Mouse (Mus musculus): Measurements from ENCODE around the gene Inhbe. TPM values are rescaled to one million over a fixed set of nuclear protein-coding genes. Genes with fewer than 3 reads are reported as not detected.
A peak's percentile ranks its signal among the peaks of the same experiment; 100 is the strongest.
"Not testable (repeated sequence)": the region's sequence is repeated elsewhere in the genome, so short reads cannot be mapped to it uniquely, and the experiment has no call there.

Inhbe gene
- polyA plus RNA-seq, 1 experiment from 2014 or later: 0.05 TPM

DNA sequence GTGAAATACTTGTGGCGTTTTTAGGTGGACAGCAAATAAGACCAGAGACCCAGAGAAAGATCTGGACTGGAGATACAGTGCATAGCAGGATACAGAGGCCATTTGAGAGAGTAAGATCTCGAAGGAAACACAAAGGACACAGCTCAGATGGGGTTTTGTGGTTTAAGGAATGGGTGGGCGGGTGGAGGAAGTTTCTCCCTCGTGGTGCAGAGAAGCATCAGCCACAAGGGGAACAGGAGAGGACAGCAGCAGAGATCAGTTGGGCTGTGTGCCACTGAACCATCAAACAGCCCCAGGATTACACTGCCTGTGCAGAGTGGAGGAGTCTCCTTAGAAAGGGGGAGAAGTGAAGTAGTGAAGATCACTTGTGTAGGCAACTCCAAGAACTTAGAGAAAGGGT, 36.2 kb downstream of the Inhbe start:
- Histone ChIP-seq H3K4me2 (no peak overlapping the region), H3K4me3 (replicated peaks) (no peak overlapping the region), H3K9me3 (no peaks in the 10 kb centered on the region), H3K27ac (no peak overlapping the region), H3K9ac (no peak overlapping the region), H3K27me3 (replicated peaks) (no peaks in the 10 kb centered on the region), H3K36me3 (no peaks in the 10 kb centered on the region), H3K4me1 (no peaks in the 10 kb centered on the region)
- WGBS: 44% methylated on average over 4 of the region's 4 CpGs
- no peak for ATAC-seq (ENCODE audit: insufficient read depth, low FRiP score, low read depth)

DNA sequence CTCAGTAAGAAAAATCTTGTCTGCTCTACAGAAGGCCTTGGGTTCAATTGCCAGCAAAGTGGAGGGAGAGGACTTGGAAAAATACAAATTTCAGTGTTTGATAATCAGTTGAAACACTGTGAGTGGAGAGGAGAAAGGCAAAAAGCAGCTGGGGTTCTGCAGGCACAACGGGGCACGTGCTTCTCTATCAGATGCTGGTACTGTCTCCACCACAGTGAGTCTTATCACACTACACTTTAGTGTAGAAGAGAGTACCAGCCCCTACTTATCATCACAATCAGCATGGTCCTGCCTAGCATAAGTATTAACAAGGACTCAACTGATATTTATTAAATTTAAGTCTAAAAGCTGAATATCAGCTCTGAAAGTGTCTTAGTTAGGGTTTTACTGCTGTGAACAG, 36.9 kb downstream of the Inhbe start:
- Histone ChIP-seq H3K4me2 (no peak overlapping the region), H3K4me1 (no peaks in the 10 kb centered on the region), H3K27me3 (replicated peaks) (no peaks in the 10 kb centered on the region), H3K9me3 (no peaks in the 10 kb centered on the region), H3K4me3 (replicated peaks) (no peak overlapping the region), H3K27ac (no peak overlapping the region), H3K36me3 (no peaks in the 10 kb centered on the region), H3K9ac (no peak overlapping the region)
- WGBS: 78% methylated on average over 2 of the region's 2 CpGs
- no peak for ATAC-seq (ENCODE audit: insufficient read depth, low FRiP score, low read depth)

DNA sequence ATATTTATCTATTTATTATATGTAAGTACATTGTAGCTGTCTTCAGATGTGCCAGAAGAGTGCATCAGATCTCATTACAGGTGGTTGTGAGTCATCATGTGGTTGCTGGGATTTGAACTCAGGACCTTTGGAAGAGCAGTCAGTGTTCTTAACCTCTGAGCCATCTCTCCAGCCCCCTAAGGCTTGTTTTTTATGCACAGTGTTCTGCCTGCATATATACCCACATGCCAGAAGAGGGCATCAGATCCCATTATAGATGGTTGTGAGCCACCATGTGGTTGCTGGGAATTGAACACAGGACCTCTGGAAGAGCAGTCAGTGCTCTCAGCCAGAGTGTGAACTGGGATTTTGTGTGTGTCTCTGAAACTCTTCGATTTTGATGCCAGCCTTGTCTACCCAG, 39.3 kb downstream of the Inhbe start:
- 74% methylated on average over 1 of the region's 1 CpGs for WGBS
- not testable (repeated sequence) for H3K36me3 ChIP-seq; ATAC-seq (ENCODE audit: insufficient read depth, low FRiP score, low read depth); H3K9me3 ChIP-seq; H3K27me3 ChIP-seq (replicated peaks); H3K4me2 ChIP-seq; H3K9ac ChIP-seq; H3K4me3 ChIP-seq (replicated peaks); H3K27ac ChIP-seq
- H3K4me1 ChIP-seq: peaks cover 10% of the 10 kb centered on the region; the same call in 1 of the 2 replicates

DNA sequence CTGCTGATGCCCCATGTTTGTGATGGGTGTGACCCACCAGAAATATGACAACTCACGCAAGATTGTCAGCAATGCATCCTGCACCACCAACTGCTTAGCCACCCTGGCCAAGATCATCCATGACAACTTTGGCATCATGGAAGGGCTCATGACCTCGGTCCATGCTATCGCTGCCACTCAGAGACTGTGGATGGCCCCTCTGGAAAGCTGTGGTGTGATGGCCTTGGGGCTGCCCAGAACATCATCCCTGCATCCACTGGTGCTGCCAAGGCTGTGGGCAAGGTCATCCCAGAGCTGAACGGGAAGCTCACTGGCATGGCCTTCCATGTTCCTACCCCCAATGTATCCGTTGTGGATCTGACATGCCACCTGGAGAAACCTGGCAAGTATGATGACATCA, 40.7 kb downstream of the Inhbe start:
- H3K9ac ChIP-seq; H3K36me3 ChIP-seq; H3K9me3 ChIP-seq; H3K27ac ChIP-seq; H3K27me3 ChIP-seq (replicated peaks); H3K4me2 ChIP-seq; H3K4me3 ChIP-seq (replicated peaks); ATAC-seq (ENCODE audit: insufficient read depth, low FRiP score, low read depth): not testable (repeated sequence)
- 93% methylated on average over 5 of the region's 5 CpGs for WGBS
- H3K4me1 ChIP-seq: peaks cover 10% of the 10 kb centered on the region; the same call in 1 of the 2 replicates

DNA sequence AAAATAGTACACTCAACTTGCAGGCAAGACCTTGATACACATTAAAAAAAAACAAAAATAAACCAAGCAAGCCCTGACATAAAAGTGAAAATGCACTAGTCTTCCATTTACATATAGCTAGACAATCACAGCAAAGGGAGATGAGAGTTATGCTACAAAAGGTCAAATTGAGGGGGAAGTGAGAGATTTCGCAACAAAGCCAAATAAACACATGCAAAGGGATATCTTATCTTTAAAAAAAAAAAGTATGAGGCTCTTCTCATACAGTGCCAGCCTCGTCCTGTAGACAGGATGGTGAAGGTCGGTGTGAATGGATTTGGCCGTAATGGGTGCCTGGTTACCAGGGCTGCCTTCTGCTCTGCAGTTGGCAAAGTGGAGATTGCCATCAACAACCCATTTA, 41.4 kb downstream of the Inhbe start:
- no peak for ATAC-seq (ENCODE audit: insufficient read depth, low FRiP score, low read depth)
- no peaks in the 10 kb centered on the region for H3K27me3 ChIP-seq (replicated peaks)
- no peak overlapping the region for H3K9ac ChIP-seq
- peaks cover 10% of the 10 kb centered on the region; the same call in 1 of the 2 replicates for H3K4me1 ChIP-seq
- H3K36me3 ChIP-seq: peaks cover 13% of the 10 kb centered on the region
- no peak overlapping the region for H3K27ac ChIP-seq
- H3K9me3 ChIP-seq: no peaks in the 10 kb centered on the region
- H3K4me3 ChIP-seq (replicated peaks): no peak overlapping the region
- 73% methylated on average over 4 of the region's 4 CpGs for WGBS
- no peak overlapping the region for H3K4me2 ChIP-seq

DNA sequence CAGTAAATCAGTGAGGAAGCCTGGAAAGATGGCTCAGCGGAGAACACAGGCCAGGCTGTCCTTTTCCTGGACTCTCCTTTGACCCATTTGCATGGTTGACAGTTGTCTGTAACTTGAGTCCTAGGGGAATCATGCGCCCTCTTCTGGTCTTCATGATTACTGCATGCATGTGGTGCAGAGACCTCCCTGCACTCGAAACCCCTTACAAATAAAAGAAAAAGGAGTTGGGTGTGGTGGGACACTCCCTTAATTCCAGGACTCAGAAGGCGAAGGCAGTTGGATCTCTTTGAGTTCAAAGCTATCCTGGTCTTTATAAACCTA, 41.9 kb downstream of the Inhbe start:
- H3K4me2 ChIP-seq: peak overlapping the region; percentile 75
- H3K9ac ChIP-seq: peak overlapping the region; percentile 56; the same call in 1 of the 2 replicates
- peak overlapping the region; percentile 79 for H3K4me3 ChIP-seq (replicated peaks)
- H3K36me3 ChIP-seq: peaks cover 19% of the 10 kb centered on the region
- no peaks in the 10 kb centered on the region for H3K9me3 ChIP-seq
- peak overlapping the region; percentile 81 for H3K27ac ChIP-seq
- H3K27me3 ChIP-seq (replicated peaks): no peaks in the 10 kb centered on the region
- peak; percentile 40; the same call in 1 of the 2 replicates for ATAC-seq (ENCODE audit: insufficient read depth, low FRiP score, low read depth)
- WGBS: 3% methylated on average over 4 of the region's 4 CpGs
- H3K4me1 ChIP-seq: peaks cover 10% of the 10 kb centered on the region; the same call in 1 of the 2 replicates

DNA sequence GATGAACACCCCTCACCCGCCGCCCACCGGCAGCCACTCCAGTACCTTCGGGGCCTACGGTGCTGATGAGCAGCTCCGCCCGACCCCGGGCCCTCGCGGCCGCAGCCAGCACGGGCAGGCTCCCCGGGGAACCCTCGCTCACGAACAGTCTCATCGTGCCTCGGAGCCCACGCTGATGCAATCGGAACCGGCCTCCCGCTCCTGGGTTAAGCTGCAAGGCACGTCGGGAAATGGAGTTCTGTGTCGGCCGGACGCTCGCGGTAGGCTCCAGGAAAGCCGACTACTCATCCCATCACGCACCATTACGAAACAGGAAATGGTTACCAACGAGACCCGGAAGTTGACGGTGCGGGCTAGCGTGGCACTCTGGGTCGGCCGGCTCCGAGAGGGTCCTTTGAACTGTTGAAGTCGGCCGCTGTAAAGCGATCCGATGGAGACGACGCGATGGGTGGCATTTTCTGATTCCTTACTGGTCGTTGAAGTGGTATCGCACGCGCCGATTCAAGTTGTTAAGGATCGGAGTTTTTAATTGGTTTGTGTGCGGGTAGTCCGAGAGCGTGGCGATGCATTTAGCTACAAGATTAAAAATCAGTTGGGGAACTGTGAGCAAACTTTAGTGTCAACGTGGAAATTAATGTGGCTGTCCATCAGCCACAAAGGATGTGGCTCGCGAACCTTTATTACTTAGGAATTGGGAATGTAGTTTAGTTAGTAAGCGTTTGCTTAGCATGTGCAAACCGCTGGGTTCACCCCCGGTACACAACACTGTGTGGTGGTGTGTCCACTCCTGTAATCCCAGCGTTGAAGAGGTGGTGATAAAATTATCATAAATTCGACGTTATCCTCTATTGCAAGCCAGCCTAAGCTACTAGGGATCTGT, 42.5 kb downstream of the Inhbe start, which contains the start of gene Mars:
Gene Mars (minus strand): TSS at position 311 of the 880 bp plus-strand sequence.
- peak within 1 kb of the TSS; percentile 68 for H3K9ac ChIP-seq
- under 1% methylated on average over 65 of the region's 65 CpGs for WGBS
- H3K27ac ChIP-seq: peak within 1 kb of the TSS; percentile 81
- peaks cover 10% of the 10 kb centered on the region; the same call in 1 of the 2 replicates for H3K4me1 ChIP-seq
- peaks cover 24% of the 10 kb centered on the region for H3K36me3 ChIP-seq
- no peaks in the 10 kb centered on the region for H3K9me3 ChIP-seq
- peak; percentile 97 for ATAC-seq (ENCODE audit: insufficient read depth, low FRiP score, low read depth)
- peak within 1 kb of the TSS; percentile 75 for H3K4me2 ChIP-seq
- H3K4me3 ChIP-seq (replicated peaks): peak within 1 kb of the TSS; percentile 79
- H3K27me3 ChIP-seq (replicated peaks): no peaks in the 10 kb centered on the region

DNA sequence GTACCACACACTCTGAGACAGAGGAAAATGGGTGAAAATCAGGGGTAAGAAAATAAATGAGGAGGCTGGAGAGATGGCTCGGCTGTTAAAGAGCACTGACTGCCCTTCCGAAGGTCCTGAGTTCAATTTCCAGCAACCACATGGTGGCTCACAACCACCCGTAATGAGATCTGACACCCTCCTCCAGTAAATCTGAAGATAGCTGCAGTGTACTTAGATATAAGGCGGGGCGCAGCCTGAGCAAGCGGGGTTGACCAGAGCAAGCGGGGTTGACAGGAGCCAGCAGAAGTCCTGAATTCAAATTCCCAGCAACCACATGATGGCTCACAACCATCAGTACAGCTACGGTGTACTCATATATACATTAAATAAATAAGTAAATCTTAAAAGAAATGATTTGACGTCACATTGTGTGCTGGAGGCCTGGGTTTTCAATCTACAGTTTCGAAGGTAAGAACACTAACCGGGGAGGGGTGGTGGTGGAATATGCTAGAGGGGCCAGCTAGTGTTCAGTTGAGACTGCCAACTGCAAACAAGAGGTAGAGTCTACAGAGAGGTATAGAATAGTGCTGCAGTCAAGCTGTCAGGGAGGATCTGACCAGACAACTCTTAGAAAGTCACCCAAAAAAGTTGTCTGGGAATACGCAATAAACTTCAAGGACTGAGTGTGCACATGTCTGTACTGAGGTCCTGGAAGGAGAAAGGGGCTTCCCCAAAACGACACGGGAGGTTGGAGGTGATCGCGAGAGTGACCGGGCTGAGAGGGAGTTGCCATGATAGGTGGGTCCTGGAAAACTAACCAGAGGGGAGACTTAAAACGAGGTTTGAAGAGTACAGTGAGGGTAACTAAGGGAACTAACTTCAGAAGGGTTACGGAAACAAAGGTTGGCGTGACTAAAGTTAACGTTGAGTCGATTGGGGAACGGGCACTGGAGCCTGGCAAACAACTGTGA, 43.4 kb downstream of the Inhbe start:
- Histone ChIP-seq H3K9ac (peak overlapping the region; percentile 68), H3K4me2 (peak overlapping the region; percentile 75), H3K9me3 (no peaks in the 10 kb centered on the region), H3K27ac (peak overlapping the region; percentile 81), H3K27me3 (replicated peaks) (no peaks in the 10 kb centered on the region), H3K36me3 (peaks cover 31% of the 10 kb centered on the region), H3K4me1 (peaks cover 10% of the 10 kb centered on the region; the same call in 1 of the 2 replicates), H3K4me3 (replicated peaks) (peak overlapping the region; percentile 79)
- ATAC-seq (ENCODE audit: insufficient read depth, low FRiP score, low read depth): peak; percentile 23
- 31% methylated on average over 23 of the region's 23 CpGs for WGBS

DNA sequence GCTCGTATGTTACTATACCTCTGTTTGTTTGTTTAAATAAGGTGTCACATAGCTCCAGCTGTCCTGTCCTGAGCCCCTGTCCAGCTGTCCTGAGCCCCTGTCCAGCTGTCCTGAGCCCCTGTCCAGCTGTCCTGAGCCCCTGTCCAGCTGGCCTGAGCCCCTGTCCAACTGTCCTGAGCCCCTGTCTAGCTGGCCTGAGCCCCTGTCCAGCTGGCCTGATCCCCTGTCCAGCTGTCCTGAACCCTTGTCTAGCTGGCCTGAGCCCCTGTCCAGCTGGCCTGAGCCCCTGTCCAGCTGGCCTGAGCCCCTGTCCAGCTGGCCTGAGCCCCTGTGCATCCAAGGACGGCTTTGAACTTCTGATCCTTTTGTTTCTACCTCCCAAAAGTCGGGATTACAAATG, 45.0 kb downstream of the Inhbe start:
- Histone ChIP-seq H3K4me1 (peaks cover 10% of the 10 kb centered on the region; the same call in 1 of the 2 replicates), H3K36me3 (peaks cover 47% of the 10 kb centered on the region)
- WGBS: 84% methylated on average over 3 of the region's 3 CpGs
- H3K4me2 ChIP-seq; H3K27me3 ChIP-seq (replicated peaks); ATAC-seq (ENCODE audit: insufficient read depth, low FRiP score, low read depth); H3K4me3 ChIP-seq (replicated peaks); H3K9me3 ChIP-seq; H3K27ac ChIP-seq; H3K9ac ChIP-seq: not testable (repeated sequence)

DNA sequence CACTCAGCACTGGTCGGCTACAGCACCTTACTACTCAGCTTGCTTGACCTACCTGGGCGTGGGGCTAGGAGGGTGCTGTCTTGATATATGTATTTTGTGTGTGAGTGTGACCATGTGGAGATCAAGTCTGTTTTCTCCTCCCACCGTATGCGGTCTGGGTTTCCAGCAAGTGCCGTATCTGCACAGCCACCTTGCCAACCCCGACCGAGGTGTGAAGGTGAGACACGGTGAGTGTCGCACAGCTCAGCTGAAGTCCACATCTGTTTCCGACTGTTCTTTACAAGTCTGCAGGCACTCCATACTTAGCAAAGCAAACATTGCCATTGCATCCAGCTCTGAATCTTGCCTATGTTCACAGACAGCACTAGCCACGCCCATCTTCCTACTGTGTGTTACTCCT, 51.1 kb downstream of the Inhbe start:
- H3K27me3 ChIP-seq (replicated peaks): no peaks in the 10 kb centered on the region
- H3K9me3 ChIP-seq: no peaks in the 10 kb centered on the region
- H3K4me1 ChIP-seq: no peaks in the 10 kb centered on the region
- no peak overlapping the region for H3K9ac ChIP-seq
- H3K4me3 ChIP-seq (replicated peaks): no peak overlapping the region
- peaks cover 76% of the 10 kb centered on the region for H3K36me3 ChIP-seq
- H3K4me2 ChIP-seq: no peak overlapping the region
- H3K27ac ChIP-seq: no peak overlapping the region
- ATAC-seq (ENCODE audit: insufficient read depth, low FRiP score, low read depth): no peak
- 90% methylated on average over 11 of the region's 11 CpGs for WGBS

DNA sequence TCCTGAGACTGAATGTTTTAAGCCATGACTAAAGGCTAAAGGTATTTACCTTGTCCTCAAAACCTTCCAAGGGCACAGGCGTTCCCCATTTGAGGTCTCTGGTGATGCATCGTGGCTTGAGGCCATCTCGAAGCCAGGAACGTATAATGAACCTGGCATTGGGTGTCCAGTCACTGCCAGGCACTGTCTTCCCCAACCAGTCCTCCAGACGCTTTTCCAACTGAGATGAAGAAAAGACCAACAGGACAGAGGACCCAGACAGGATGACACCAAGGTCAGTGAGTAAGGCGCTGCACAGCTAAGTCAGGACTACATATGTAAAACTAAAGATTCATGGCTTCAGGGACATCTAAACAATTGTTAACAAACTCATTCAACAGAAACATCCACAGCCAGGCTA, 53.9 kb downstream of the Inhbe start:
- no peaks in the 10 kb centered on the region for H3K27me3 ChIP-seq (replicated peaks)
- H3K9ac ChIP-seq: no peak overlapping the region
- no peaks in the 10 kb centered on the region for H3K9me3 ChIP-seq
- H3K27ac ChIP-seq: no peak overlapping the region
- H3K4me3 ChIP-seq (replicated peaks): no peak overlapping the region
- 86% methylated on average over 6 of the region's 6 CpGs for WGBS
- peaks cover 73% of the 10 kb centered on the region for H3K36me3 ChIP-seq
- no peak for ATAC-seq (ENCODE audit: insufficient read depth, low FRiP score, low read depth)
- no peaks in the 10 kb centered on the region for H3K4me1 ChIP-seq
- no peak overlapping the region for H3K4me2 ChIP-seq
